Mouse (Mus musculus) CD8-positive naive resting alpha-beta T cell, adult 57 days (primary cell): ENCODE data around the gene Krtap4-7. TPM values are rescaled to one million over a fixed set of nuclear protein-coding genes. Genes with fewer than 3 reads are reported as not detected.

Experiments used
- total RNA-seq: library from RNA; stranded (reverse); gene quantifications from one replicate; pipeline ENCODE4 v1.2.4, GENCODE M21; 2023

Krtap4-7 gene
- total RNA-seq, result not detected

GRCm38 (mm10) chr11:99643635-99644139, at the start of gene Krtap4-7:
Gene Krtap4-7 (minus strand): TSS chr11:99644089.

GRCm38 (mm10) chr11:99690463-99690862, 46.6 kb upstream of the Krtap4-7 start, which contains the start of gene Gm14190:
Gene Gm14190 (minus strand): TSS chr11:99690740.

GRCm38 (mm10) chr11:99665860-99666259, 22.0 kb upstream of the Krtap4-7 start, which contains the start of gene Krtap4-6:
Gene Krtap4-6 (minus strand): TSS chr11:99665960.

GRCm38 (mm10) chr11:99658467-99659010, 14.7 kb upstream of the Krtap4-7 start, which contains the start of gene Gm11563:
Gene Gm11563 (minus strand): TSS chr11:99658960.

GRCm38 (mm10) chr11:99650136-99650535, 6.2 kb upstream of the Krtap4-7 start, which contains the start of gene Gm11555:
Gene Gm11555 (minus strand): TSS chr11:99650236.

GRCm38 (mm10) chr11:99634653-99635134, 9.2 kb downstream of the Krtap4-7 start, which contains the start of gene Krtap4-2:
Gene Krtap4-2 (minus strand): TSS chr11:99635084.

GRCm38 (mm10) chr11:99628138-99628537, 15.8 kb downstream of the Krtap4-7 start, which contains the start of gene Krtap4-1:
Gene Krtap4-1 (minus strand): TSS chr11:99628238.

GRCm38 (mm10) chr11:99620335-99620734, 23.6 kb downstream of the Krtap4-7 start, which contains the start of gene Gm11562:
Gene Gm11562 (minus strand): TSS chr11:99620435.

GRCm38 (mm10) chr11:99614796-99615363, 29.0 kb downstream of the Krtap4-7 start, which contains the start of gene Krtap2-4:
Gene Krtap2-4 (minus strand): TSS chr11:99614846.

GRCm38 (mm10) chr11:99610089-99610488, 33.8 kb downstream of the Krtap4-7 start, which contains the start of gene Gm11937:
Gene Gm11937 (minus strand): TSS chr11:99610189.

GRCm38 (mm10) chr11:99603208-99603607, 40.7 kb downstream of the Krtap4-7 start, which contains the start of gene Gm11938:
Gene Gm11938 (minus strand): TSS chr11:99603308.

GRCm38 (mm10) chr11:99597742-99598141, 46.1 kb downstream of the Krtap4-7 start, which contains the start of gene Krtap9-3:
Gene Krtap9-3 (minus strand): TSS chr11:99598105.

Other genes starting within 250 kb of the Krtap4-7 start
- gene Krt12, start 221.8 kb downstream of the Krtap4-7 start, total RNA-seq, result not detected
- gene Krt20, start 205.9 kb downstream of the Krtap4-7 start, total RNA-seq, result not detected
- gene Krt23, start 151.0 kb downstream of the Krtap4-7 start, total RNA-seq, result not detected
- not detected for gene Krt39, start 122.8 kb downstream of the Krtap4-7 start, total RNA-seq
- gene Krt40, start 100.9 kb downstream of the Krtap4-7 start, total RNA-seq, result not detected
- not detected for gene Krtap3-3, start 93.2 kb downstream of the Krtap4-7 start, total RNA-seq
- not detected for gene Krtap3-2, start 87.2 kb downstream of the Krtap4-7 start, total RNA-seq
- gene Gm11939, start 84.6 kb downstream of the Krtap4-7 start, total RNA-seq, result not detected
- not detected for gene Krtap3-1, start 77.5 kb downstream of the Krtap4-7 start, total RNA-seq
- not detected for gene Krtap1-5, start 63.1 kb downstream of the Krtap4-7 start, total RNA-seq
- not detected for gene Krtap1-4, start 60.4 kb downstream of the Krtap4-7 start, total RNA-seq
- gene Krtap1-3, start 52.8 kb downstream of the Krtap4-7 start, total RNA-seq, result not detected
- gene Krtap9-3, start 46.0 kb downstream of the Krtap4-7 start, total RNA-seq, result not detected
- not detected for gene Gm11938, start 40.8 kb downstream of the Krtap4-7 start, total RNA-seq
- not detected for gene Gm11937, start 33.9 kb downstream of the Krtap4-7 start, total RNA-seq
- gene Krtap2-4, start 29.2 kb downstream of the Krtap4-7 start, total RNA-seq, result not detected
- not detected for gene Gm11562, start 23.7 kb downstream of the Krtap4-7 start, total RNA-seq
- not detected for gene Krtap4-1, start 15.9 kb downstream of the Krtap4-7 start, total RNA-seq
- not detected for gene Krtap4-2, start 9.0 kb downstream of the Krtap4-7 start, total RNA-seq
- gene Gm11555, start 6.1 kb upstream of the Krtap4-7 start, total RNA-seq, result not detected
- not detected for gene Gm11563, start 14.9 kb upstream of the Krtap4-7 start, total RNA-seq
- not detected for gene Krtap4-6, start 21.9 kb upstream of the Krtap4-7 start, total RNA-seq
- not detected for gene Gm14190, start 46.7 kb upstream of the Krtap4-7 start, total RNA-seq
- gene Gm14180, start 90.2 kb upstream of the Krtap4-7 start, total RNA-seq, result not detected
- not detected for gene Gm11595, start 128.8 kb upstream of the Krtap4-7 start, total RNA-seq
- not detected for gene Krtap4-8, start 136.6 kb upstream of the Krtap4-7 start, total RNA-seq
- not detected for gene Krtap4-9, start 141.1 kb upstream of the Krtap4-7 start, total RNA-seq
- gene Gm11596, start 149.4 kb upstream of the Krtap4-7 start, total RNA-seq, result not detected
- gene Gm11569, start 154.8 kb upstream of the Krtap4-7 start, total RNA-seq, result not detected
- gene Gm11554, start 160.4 kb upstream of the Krtap4-7 start, total RNA-seq, result not detected
- not detected for gene Krtap4-13, start 165.8 kb upstream of the Krtap4-7 start, total RNA-seq
- gene Gm11564, start 171.6 kb upstream of the Krtap4-7 start, total RNA-seq, result not detected
- not detected for gene 2300003K06Rik, start 194.0 kb upstream of the Krtap4-7 start, total RNA-seq
- not detected for gene Krtap4-16, start 207.5 kb upstream of the Krtap4-7 start, total RNA-seq
- not detected for gene Gm11568, start 213.8 kb upstream of the Krtap4-7 start, total RNA-seq
- gene Gm11559, start 220.4 kb upstream of the Krtap4-7 start, total RNA-seq, result not detected
- gene Krtap9-1, start 229.3 kb upstream of the Krtap4-7 start, total RNA-seq, result not detected
- not detected for gene Gm11567, start 235.1 kb upstream of the Krtap4-7 start, total RNA-seq